Mouse (Mus musculus): ENCODE results near the gene Tmod4. TPM values are rescaled to one million over a fixed set of nuclear protein-coding genes. Genes with fewer than 3 reads are reported as not detected.

Tmod4 gene
- polyA plus RNA-seq, 1 experiment = 3.1 TPM

- no peaks in the 10 kb centered on the region for H3K36me3 ChIP-seq (ENCODE audit: control insufficient read depth, insufficient read depth, low read length)
- H3K27ac ChIP-seq (ENCODE audit: insufficient read depth, low read depth, low read length) = no peak overlapping the region
- peak; percentile 33 for DNase-seq
- TF ChIP-seq CTCF (conservative IDR thresholded peaks at IDR 0.05; ENCODE audit: insufficient read depth, insufficient read length, low read depth, low read length) (no peak), POLR2A (IDR thresholded peaks at IDR 0.05; ENCODE audit: low read depth, low read length) (no peak)
- H3K4me3 ChIP-seq (ENCODE audit: insufficient read depth, low read depth, low read length) = peak overlapping the region; percentile 30
- WGBS = 13% methylated on average over 57 of the region's 58 CpGs
- H3K4me1 ChIP-seq (ENCODE audit: control insufficient read depth, insufficient read depth, low read length) = peaks cover 3% of the 10 kb centered on the region; the same call in 1 of the 2 replicates
- no peaks in the 10 kb centered on the region; the same call in 1 of the 2 replicates for H3K27me3 ChIP-seq (replicated peaks; ENCODE audit: control insufficient read depth, insufficient read depth, low read length)
Measured at GRCm38 (mm10) chr3:95173256-95173949, 49.1 kb downstream of the Tmod4 start.

- Histone ChIP-seq H3K27me3 (replicated peaks; ENCODE audit: control insufficient read depth, insufficient read depth, low read length) (no peaks in the 10 kb centered on the region; the same call in 1 of the 2 replicates), H3K4me1 (ENCODE audit: control insufficient read depth, insufficient read depth, low read length) (peaks cover 3% of the 10 kb centered on the region; the same call in 1 of the 2 replicates), H3K27ac (ENCODE audit: insufficient read depth, low read depth, low read length) (no peak overlapping the region), H3K4me3 (ENCODE audit: insufficient read depth, low read depth, low read length) (peak overlapping the region; percentile 20; the same call in 1 of the 2 replicates), H3K36me3 (ENCODE audit: control insufficient read depth, insufficient read depth, low read length) (no peaks in the 10 kb centered on the region)
- TF ChIP-seq CTCF (conservative IDR thresholded peaks at IDR 0.05; ENCODE audit: insufficient read depth, insufficient read length, low read depth, low read length) (peak; percentile 90), POLR2A (IDR thresholded peaks at IDR 0.05; ENCODE audit: low read depth, low read length) (no peak)
- DNase-seq = peak; percentile 89
- WGBS = 9% methylated on average over 16 of the region's 16 CpGs
Measured at GRCm38 (mm10) chr3:95174011-95174592, 49.8 kb downstream of the Tmod4 start.

GRCm38 (mm10) chr3:95176500-95176899 lies 52.2 kb downstream of the Tmod4 start:
- peaks cover 3% of the 10 kb centered on the region; the same call in 1 of the 2 replicates for H3K4me1 ChIP-seq (ENCODE audit: control insufficient read depth, insufficient read depth, low read length)
- TF ChIP-seq CTCF (conservative IDR thresholded peaks at IDR 0.05; ENCODE audit: insufficient read depth, insufficient read length, low read depth, low read length) = no peak
- TF ChIP-seq POLR2A (IDR thresholded peaks at IDR 0.05; ENCODE audit: low read depth, low read length) = no peak
- DNase-seq = no peak
- no peaks in the 10 kb centered on the region; the same call in 1 of the 2 replicates for H3K27me3 ChIP-seq (replicated peaks; ENCODE audit: control insufficient read depth, insufficient read depth, low read length)
- no peaks in the 10 kb centered on the region; the same call in 1 of the 2 replicates for H3K36me3 ChIP-seq (ENCODE audit: control insufficient read depth, insufficient read depth, low read length)
- no peak overlapping the region for H3K27ac ChIP-seq (ENCODE audit: insufficient read depth, low read depth, low read length)
- no peak overlapping the region for H3K4me3 ChIP-seq (ENCODE audit: insufficient read depth, low read depth, low read length)
- 80% methylated on average over 3 of the region's 3 CpGs for WGBS

GRCm38 (mm10) chr3:95177583-95177982 lies 53.3 kb downstream of the Tmod4 start:
- no peak for TF ChIP-seq CTCF (conservative IDR thresholded peaks at IDR 0.05; ENCODE audit: insufficient read depth, insufficient read length, low read depth, low read length)
- TF ChIP-seq POLR2A (IDR thresholded peaks at IDR 0.05; ENCODE audit: low read depth, low read length) = no peak
- Histone ChIP-seq H3K36me3 (ENCODE audit: control insufficient read depth, insufficient read depth, low read length) (no peaks in the 10 kb centered on the region; the same call in none of the 2 replicates), H3K27ac (ENCODE audit: insufficient read depth, low read depth, low read length) (no peak overlapping the region), H3K4me3 (ENCODE audit: insufficient read depth, low read depth, low read length) (no peak overlapping the region), H3K4me1 (ENCODE audit: control insufficient read depth, insufficient read depth, low read length) (peaks cover 3% of the 10 kb centered on the region; the same call in 1 of the 2 replicates), H3K27me3 (replicated peaks; ENCODE audit: control insufficient read depth, insufficient read depth, low read length) (no peaks in the 10 kb centered on the region; the same call in 1 of the 2 replicates)
- WGBS = 71% methylated on average over 6 of the region's 6 CpGs
- DNase-seq = no peak

Other genes with a start within 250 kb of the Tmod4 start
- gene Psmb4, start 237.5 kb upstream of the Tmod4 start, polyA plus RNA-seq (2012; rRNA removed) = 235 and 307 TPM in 2 replicates
- gene Selenbp1, start 191.4 kb upstream of the Tmod4 start, polyA plus RNA-seq (2012; rRNA removed) = 785 and 803 TPM in 2 replicates
- 10.3 and 12.8 TPM in 2 replicates for gene Rfx5, start 170.4 kb upstream of the Tmod4 start, polyA plus RNA-seq (2012; rRNA removed)
- gene Pi4kb, start 149.7 kb upstream of the Tmod4 start, polyA plus RNA-seq (2012; rRNA removed) = 35.9 and 41.7 TPM in 2 replicates
- 16.3 and 18.5 TPM in 2 replicates for gene Zfp687, start 109.0 kb upstream of the Tmod4 start, polyA plus RNA-seq (2012; rRNA removed)
- gene Psmd4, start 81.9 kb upstream of the Tmod4 start, polyA plus RNA-seq (2012; rRNA removed) = 136 TPM in 2 replicates
- gene Pip5k1a, start 17.5 kb upstream of the Tmod4 start, polyA plus RNA-seq (2012; rRNA removed) = 13.5 and 15.3 TPM in 2 replicates
- 45.6 and 47.1 TPM in 2 replicates for gene Vps72, start 13.5 kb upstream of the Tmod4 start, polyA plus RNA-seq (2012; rRNA removed)
- 46.7 and 50.8 TPM in 2 replicates for gene Scnm1, start 9.5 kb downstream of the Tmod4 start, polyA plus RNA-seq (2012; rRNA removed)
- 10.2 and 11.3 TPM in 2 replicates for gene Lysmd1, start 9.6 kb downstream of the Tmod4 start, polyA plus RNA-seq (2012; rRNA removed)
- gene Tnfaip8l2, start 17.9 kb downstream of the Tmod4 start, polyA plus RNA-seq (2012; rRNA removed) = 4.1 and 6.8 TPM in 2 replicates
- gene Sema6c, start 36.0 kb downstream of the Tmod4 start, polyA plus RNA-seq (2012; rRNA removed) = 8.0 and 8.5 TPM in 2 replicates
- 9.8 and 10.6 TPM in 2 replicates for gene Gabpb2, start 93.4 kb downstream of the Tmod4 start, polyA plus RNA-seq (2012; rRNA removed)
- gene Cdc42se1, start 104.3 kb downstream of the Tmod4 start, polyA plus RNA-seq (2012; rRNA removed) = 77.5 and 83.7 TPM in 2 replicates
- 30.6 and 31.4 TPM in 2 replicates for gene Mllt11, start 107.7 kb downstream of the Tmod4 start, polyA plus RNA-seq (2012; rRNA removed)
- gene Gm128, start 117.1 kb downstream of the Tmod4 start, polyA plus RNA-seq (2012; rRNA removed) = 5.9 TPM in 2 replicates
- 0.09 and 0.41 TPM in 2 replicates for gene Bnipl, start 126.7 kb downstream of the Tmod4 start, polyA plus RNA-seq (2012; rRNA removed)
- gene Mindy1, start 156.9 kb downstream of the Tmod4 start, polyA plus RNA-seq (2012; rRNA removed) = 120 and 155 TPM in 2 replicates
- gene Prune1, start 157.6 kb downstream of the Tmod4 start, polyA plus RNA-seq (2012; rRNA removed) = 25.6 and 27.0 TPM in 2 replicates
- gene Anxa9, start 182.7 kb downstream of the Tmod4 start, polyA plus RNA-seq (2012; rRNA removed) = 5.6 and 6.3 TPM in 2 replicates
- 143 and 173 TPM in 2 replicates for gene Cers2, start 190.3 kb downstream of the Tmod4 start, polyA plus RNA-seq (2012; rRNA removed)
- gene Setdb1, start 232.7 kb downstream of the Tmod4 start, polyA plus RNA-seq (2012; rRNA removed) = 11.4 and 11.6 TPM in 2 replicates